Mouse (Mus musculus) ZHBTc4 (cell line): ENCODE results near the gene Rpl29.

ENCODE experiments used
- DNase-seq: peaks from one replicate; pipeline ENCODE4 v3.0.0-alpha.2; 2011; ENCODE audit warnings: low read depth, low spot score

Rpl29 gene

GRCm38 (mm10) chr9:106417841-106418625 lies 11.2 kb upstream of the Rpl29 start:
- peak; percentile 64 for DNase-seq

GRCm38 (mm10) chr9:106420608-106421007 lies 8.6 kb upstream of the Rpl29 start:
- DNase-seq, result no peak

GRCm38 (mm10) chr9:106421033-106421864 lies 8.0 kb upstream of the Rpl29 start:
- no peak for DNase-seq

DNA sequence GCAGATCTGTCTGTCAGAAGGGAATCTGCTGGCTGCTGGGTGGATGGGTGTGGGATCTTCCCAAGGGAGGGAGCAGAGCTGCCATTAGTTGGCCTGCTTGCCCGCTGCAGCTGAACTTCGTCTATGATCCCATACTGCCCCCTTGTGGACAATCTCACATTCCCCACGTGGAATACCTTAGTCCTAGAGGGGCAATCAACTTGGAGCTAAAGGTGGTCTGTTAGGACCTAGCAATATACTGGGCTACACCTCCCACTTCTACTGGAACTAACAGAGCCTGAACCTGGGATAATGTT lies 7.4 kb upstream of the Rpl29 start:
- peak; percentile 93 for DNase-seq

GRCm38 (mm10) chr9:106428719-106429220 lies 484 bp upstream of the Rpl29 start:
- DNase-seq, result no peak

DNA sequence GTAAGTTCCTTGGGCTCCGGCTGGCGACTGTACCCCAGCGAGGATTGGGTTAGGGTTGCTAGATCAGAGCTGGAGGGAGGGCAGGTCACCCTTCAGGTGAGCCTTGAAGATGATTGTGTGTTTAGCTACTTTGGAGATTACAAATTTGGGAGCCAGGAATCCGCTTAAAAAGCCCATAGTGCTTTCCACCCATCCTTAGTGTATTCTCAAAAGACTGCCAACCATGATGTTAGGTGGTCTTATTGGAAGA lies 686 bp downstream of the Rpl29 start:
- no peak for DNase-seq

DNA sequence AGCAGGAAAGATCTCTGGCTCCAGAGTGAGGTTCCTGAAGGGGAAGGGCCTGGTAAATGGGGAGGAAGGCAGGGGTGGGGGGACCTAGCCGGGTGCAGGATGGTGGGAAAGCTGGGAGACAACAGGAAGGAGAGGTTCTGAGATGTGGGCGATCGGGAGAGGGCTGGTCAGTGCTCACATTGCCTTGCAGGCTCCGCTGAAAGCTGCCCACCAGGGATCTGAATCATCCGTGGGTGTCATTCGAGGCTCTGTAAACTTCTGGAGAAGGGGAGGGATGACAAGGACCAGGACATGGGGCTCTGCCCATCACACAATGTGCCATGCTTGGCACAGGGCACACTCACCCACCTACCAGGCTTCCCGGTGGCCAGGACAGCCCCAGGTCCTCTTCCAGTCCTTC lies 4.1 kb downstream of the Rpl29 start:
- DNase-seq, result peak; percentile 20

DNA sequence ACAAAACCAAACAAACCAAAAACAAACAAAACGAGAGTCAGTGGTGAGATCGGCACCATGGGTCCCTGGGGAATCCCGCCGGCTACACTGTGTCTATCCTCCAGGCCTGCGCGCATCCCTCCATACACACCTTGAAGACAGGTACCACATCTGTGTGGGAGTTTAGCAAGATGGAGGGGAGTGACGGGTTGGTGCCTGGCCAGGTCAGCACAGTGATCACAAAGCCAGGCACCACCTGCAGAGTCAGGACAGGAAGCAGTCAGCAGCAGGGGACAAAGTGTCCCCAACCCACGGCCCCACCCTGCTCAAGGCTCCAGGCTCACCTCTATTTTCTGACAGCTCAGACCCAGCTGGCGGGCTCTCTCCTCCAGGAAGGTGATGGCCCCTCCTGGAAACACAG lies 7.3 kb downstream of the Rpl29 start:
- DNase-seq, result peak; percentile 36

DNA sequence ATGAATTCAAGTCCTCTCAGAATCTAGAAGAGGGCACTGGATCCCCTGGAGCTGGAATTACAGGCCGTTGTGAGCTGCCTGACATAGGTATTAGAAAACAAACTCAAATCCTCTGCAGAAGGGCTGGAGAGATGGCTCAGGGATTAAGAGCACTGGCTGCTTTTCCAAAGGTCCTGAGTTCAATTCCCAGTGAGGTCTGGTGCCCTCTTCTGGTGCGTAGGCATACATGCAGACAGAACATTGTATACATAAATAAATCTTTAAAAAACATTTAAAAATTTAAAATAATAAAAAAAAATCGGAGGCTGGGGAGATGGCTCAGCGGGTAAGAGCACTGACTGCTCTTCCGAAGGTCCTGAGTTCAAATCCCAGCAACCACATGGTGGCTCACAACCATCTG lies 13.4 kb downstream of the Rpl29 start:
- no peak for DNase-seq

GRCm38 (mm10) chr9:106444836-106445235 lies 15.6 kb downstream of the Rpl29 start:
- no peak for DNase-seq

GRCm38 (mm10) chr9:106447348-106447747 lies 18.1 kb downstream of the Rpl29 start, which contains the start of the genes Abhd14b and Abhd14a:
Gene Abhd14b (plus strand): TSS chr9:106447459.
Gene Abhd14a (minus strand): TSS chr9:106447678.
- DNase-seq, result peak; percentile 92

- no peak for DNase-seq
Observed at GRCm38 (mm10) chr9:106447951-106448350, 18.7 kb downstream of the Rpl29 start.

DNA sequence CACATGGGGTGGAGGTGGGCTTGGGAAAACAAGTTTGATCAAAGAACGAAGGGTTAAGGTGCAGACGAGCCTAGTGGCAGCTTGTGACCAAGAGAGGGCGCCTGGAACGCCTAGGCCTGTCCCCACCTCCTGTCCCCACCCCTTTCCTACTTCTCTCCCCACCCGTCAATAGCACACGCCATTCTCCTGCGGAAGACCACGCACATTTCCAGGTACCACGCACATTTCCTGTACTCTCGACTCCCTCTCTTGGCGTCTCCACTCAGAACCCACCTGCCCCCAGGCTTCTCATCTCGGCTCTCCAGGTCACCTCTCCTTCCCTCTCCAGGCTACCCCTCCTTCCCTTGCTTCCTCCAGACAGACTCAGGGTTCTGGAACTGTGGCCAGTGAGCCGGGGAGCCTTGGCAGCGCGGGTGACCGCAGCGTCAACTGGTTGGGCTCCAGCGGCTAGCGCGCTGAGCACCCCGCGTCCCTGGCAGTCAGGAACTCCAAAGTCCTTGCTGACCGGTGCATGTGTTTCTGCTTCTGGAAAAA lies 19.3 kb downstream of the Rpl29 start:
- peak; percentile 76 for DNase-seq

DNA sequence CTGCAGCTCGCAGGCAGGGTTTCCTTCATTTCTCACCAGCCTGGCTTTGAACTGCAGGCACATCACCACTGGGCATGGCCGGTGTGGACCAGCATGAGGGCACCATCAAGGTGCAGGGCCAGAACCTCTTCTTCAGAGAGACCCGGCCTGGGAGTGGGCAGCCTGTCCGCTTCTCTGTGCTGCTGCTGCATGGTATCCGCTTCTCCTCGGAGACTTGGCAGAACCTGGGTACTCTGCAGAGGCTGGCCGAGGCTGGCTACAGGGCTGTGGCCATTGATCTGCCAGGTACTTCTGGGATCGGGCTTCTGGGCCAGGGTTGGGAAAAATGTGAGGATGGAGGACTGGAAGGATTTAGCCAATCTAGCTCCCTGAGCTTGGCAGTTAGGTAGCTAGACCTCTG lies 20.7 kb downstream of the Rpl29 start:
- no peak for DNase-seq

- DNase-seq, result peak; percentile 66
Observed at GRCm38 (mm10) chr9:106450661-106451060, 21.4 kb downstream of the Rpl29 start.

DNA sequence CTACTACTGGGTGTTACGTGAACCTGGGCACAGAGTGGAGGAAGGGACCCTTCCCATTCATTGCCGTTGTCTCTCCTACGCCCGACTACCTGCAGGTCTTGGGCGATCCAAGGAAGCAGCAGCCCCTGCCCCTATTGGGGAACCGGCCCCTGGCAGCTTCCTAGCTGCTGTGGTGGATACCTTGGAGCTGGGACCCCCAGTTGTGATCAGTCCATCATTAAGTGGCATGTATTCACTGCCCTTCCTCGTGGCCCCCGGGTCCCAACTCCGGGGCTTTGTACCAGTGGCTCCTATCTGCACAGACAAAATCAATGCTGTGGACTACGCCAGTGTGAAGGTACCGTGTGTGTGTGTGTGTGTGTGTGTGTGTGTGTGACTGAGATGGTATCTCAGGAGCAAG lies 22.0 kb downstream of the Rpl29 start:
- DNase-seq, result no peak

GRCm38 (mm10) chr9:106451899-106452298 lies 22.6 kb downstream of the Rpl29 start:
- no peak for DNase-seq

DNA sequence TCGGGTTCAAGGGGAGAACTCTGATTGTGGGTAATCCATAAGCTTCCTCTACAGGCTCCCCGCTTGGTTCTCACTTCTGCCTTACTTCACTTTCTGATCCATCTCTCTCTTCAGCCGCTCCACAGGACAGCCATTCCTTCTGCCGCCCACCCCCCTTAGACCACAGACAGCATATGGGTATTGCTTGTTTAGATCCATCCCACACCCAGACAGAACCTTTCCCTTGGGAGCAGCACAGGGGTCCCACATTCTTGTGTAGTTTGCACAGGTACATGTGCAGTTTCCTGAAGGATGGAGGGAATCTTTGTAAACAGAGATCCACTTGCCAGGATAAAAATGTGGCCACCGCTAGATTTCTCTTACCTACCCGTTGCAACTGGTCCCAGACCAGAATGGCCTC lies 23.1 kb downstream of the Rpl29 start:
- DNase-seq, result no peak

- peak; percentile 58 for DNase-seq
Observed at GRCm38 (mm10) chr9:106452821-106453220, 23.6 kb downstream of the Rpl29 start.

- DNase-seq, result peak; percentile 69
Observed at GRCm38 (mm10) chr9:106453271-106454070, 24.2 kb downstream of the Rpl29 start, which contains the start of gene Pcbp4. Gene Pcbp4 (plus strand): TSS chr9:106453291.

DNA sequence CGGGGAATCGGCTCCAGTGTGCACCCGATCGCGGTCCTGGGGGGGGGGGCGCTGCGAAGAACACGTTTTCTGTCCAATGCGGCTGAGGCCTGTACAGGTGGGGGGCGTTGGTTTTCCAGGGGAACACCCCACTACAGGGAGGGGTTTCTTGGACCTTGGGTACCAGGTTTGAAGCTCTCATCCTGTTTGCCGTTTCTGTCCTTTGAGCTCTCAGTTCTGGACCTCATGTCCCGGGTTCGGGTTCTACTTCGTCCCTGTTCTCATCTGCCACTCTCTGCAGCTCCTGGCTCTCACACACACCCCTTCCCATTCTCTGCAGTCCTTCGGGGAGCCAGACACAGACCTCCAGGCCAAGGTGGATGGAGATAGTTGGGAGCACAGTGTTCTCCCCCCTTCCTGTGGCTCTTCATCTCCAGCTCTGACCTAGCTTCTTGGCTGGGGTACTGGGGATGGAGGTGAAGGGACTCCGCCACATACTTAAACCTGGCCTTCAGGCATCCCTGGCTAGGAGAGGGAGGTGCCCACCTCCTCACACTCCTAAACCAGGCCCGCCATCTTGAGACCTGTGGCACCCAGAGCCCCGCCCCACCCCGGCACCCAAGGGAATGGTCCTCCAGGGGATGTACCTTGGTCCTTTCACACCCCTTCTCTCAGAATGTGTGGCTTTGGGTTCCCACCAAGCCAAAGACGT lies 25.0 kb downstream of the Rpl29 start:
- DNase-seq, result peak; percentile 40
